Mouse (Mus musculus) hindbrain, embryonic 11.5 days (tissue): ENCODE data around the gene Nup62. TPM values are rescaled to one million over a fixed set of nuclear protein-coding genes. Genes with fewer than 3 reads are reported as not detected.

Experiments used
- ATAC-seq: fragments of 200-750 bp; cut with Nextera tagmentation; 2 replicates; pipeline ENCODE4 v1.8.0; 2017; ENCODE audit warnings: mild to moderate bottlenecking, moderate TSS enrichment, moderate library complexity; ENCODE audit not compliant: low FRiP score
- DNase-seq: peaks from one replicate; pipeline ENCODE4 v3.0.0-alpha.2; 2015; ENCODE audit warnings: low spot score
- H3K27ac ChIP-seq: fragments of 300-500 bp; sonication (generic); 2 replicates; pipeline ENCODE4 v1.5.1; 2014; ENCODE audit warnings: mild to moderate bottlenecking, low read depth, low read length
- H3K27me3 ChIP-seq: fragments of 300-500 bp; sonication (generic); 2 replicates; pipeline ENCODE4 v1.6.1; 2014; ENCODE audit warnings: mild to moderate bottlenecking, low read length, moderate library complexity, mixed read lengths; ENCODE audit not compliant: control insufficient read depth, insufficient read depth
- H3K36me3 ChIP-seq: fragments of 300-500 bp; sonication (generic); 2 replicates; pipeline ENCODE4 v1.6.1; 2014; ENCODE audit warnings: mild to moderate bottlenecking, low read length, moderate library complexity, mixed read lengths; ENCODE audit not compliant: control insufficient read depth, insufficient read depth
- H3K4me1 ChIP-seq: fragments of 300-500 bp; sonication (generic); replicated peaks from 2 replicates; pipeline ENCODE4 v1.6.1; 2014; ENCODE audit warnings: low read length, mixed read lengths; ENCODE audit not compliant: control insufficient read depth, insufficient read depth
- H3K4me2 ChIP-seq: fragments of 300-500 bp; sonication (generic); replicated peaks from 2 replicates; pipeline ENCODE4 v1.6.1; 2014; ENCODE audit warnings: mild to moderate bottlenecking, low read depth, low read length
- H3K4me3 ChIP-seq: fragments of 300-500 bp; sonication (generic); 2 replicates; pipeline ENCODE4 v1.5.1; 2014; ENCODE audit warnings: low read depth, low read length
- H3K9ac ChIP-seq: fragments of 300-500 bp; sonication (generic); 2 replicates; pipeline ENCODE4 v1.6.1; 2014; ENCODE audit warnings: low read depth, low read length
- H3K9me3 ChIP-seq: fragments of 300-500 bp; sonication (generic); 2 replicates; pipeline ENCODE4 v1.6.1; 2016; ENCODE audit warnings: low read length; ENCODE audit not compliant: control insufficient read depth
- WGBS: fragments of 180-500 bp; shearing (Covaris S2); extraction: QIAGEN DNeasy Blood & Tissue Kit; methylation state at CpG from one replicate; pipeline ENCODE4 v1.1.7; 2014; 5-methylcytosine and 5-hydroxymethylcytosine counted together
- polyA plus RNA-seq: library from polyadenylated mRNA; unstranded; fragments of >200 nt; fragmentation: Nextera tagmentation; extraction: Ambion mirVana; gene quantifications from 2 replicates; pipeline ENCODE4 v1.2.1, GENCODE M21; 2014

The Nup62 gene
- polyA plus RNA-seq, 1 experiment from 2014 or later: 44.2 TPM

DNA sequence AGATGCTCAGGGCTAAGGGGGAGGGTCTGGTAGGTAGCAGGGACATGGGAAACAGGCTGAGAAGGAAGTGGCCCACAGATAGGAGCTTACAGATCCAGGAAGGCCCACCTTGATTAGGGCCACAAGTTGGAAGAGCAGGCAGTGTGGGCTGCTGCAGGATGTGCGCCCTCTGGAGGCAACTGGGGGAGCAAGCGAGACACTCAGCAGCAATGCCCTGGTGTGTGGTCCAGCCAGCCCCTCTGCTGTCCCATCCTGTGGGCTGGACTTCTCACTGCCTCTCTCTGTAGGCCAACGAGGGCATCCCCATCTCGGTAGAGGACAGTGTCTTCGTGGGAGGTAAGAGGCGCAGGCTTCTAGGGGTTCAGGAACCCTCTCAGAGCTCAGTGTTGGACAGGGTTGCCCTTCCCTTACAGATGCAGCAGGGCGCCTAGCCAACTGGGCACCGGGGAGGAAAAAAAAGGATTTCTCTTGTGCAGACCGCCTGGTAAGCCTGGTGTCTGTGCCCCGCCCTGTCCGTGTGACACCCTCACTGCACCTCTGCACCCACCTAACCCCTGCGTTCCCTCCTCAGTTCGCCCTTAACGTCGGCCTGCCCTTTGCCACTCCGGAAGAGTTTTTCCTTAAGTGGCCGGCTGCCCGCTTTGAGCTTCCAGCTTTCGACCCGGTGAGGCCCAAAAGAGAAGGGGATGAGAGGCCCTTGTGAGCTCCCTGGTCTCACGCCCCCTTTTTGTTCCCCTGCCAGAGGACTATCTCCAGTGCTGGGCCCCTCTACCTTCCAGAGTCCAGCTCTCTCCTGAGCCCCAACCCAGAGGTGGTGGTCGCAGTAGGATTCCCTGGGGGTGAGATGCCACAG is 44.9 kb downstream of the Nup62 start:
- no peak overlapping the region for H3K4me2 ChIP-seq

DNA sequence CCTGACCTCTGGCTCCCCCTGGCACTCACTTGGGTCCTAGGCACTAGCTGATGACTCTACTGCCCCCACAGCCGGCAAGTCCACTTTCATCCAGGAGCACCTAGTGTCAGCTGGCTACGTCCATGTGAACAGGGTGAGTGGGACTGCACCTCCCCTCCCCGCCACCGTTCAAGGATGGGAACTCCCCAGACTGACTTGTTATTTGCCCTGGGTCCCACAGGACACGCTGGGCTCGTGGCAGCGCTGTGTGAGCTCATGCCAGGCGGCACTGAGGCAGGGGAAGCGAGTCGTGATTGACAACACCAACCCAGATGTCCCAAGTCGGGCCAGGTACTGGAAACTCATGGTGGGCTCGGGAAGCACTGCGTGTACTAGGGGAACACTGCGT is 45.5 kb downstream of the Nup62 start:
- WGBS: 82% methylated on average over 14 of the region's 14 CpGs
- ATAC-seq (no peak), DNase-seq (no peak)
- peaks cover 6% of the 10 kb centered on the region; the same call in 1 of the 2 replicates for H3K4me1 ChIP-seq
- no peak overlapping the region for H3K4me2 ChIP-seq
- no peak overlapping the region for H3K4me3 ChIP-seq
- H3K27me3 ChIP-seq: no peaks in the 10 kb centered on the region
- peaks cover 17% of the 10 kb centered on the region; the same call in 1 of the 2 replicates for H3K36me3 ChIP-seq
- no peak overlapping the region for H3K9ac ChIP-seq
- H3K9me3 ChIP-seq: no peaks in the 10 kb centered on the region
- peak overlapping the region; percentile 47; the same call in 1 of the 2 replicates for H3K27ac ChIP-seq

More for the DNA sequence above, 44.9 kb downstream of the Nup62 start:
- ATAC-seq (peak; percentile 41; the same call in 1 of the 2 replicates), DNase-seq (peak; percentile 85)
- Histone ChIP-seq H3K9me3 (no peaks in the 10 kb centered on the region), H3K27ac (0 out of 2 replicates have a peak overlapping the region, but pooled peaks have one; percentile 47), H3K27me3 (no peaks in the 10 kb centered on the region), H3K4me1 (peaks cover 6% of the 10 kb centered on the region; the same call in 1 of the 2 replicates), H3K4me3 (no peak overlapping the region), H3K36me3 (peaks cover 17% of the 10 kb centered on the region; the same call in 1 of the 2 replicates), H3K9ac (no peak overlapping the region)
- 64% methylated on average over 22 of the region's 22 CpGs for WGBS

- H3K36me3 ChIP-seq: peaks cover 17% of the 10 kb centered on the region; the same call in 1 of the 2 replicates
- no peak for DNase-seq
Observed at GRCm38 (mm10) chr7:44862434-44862833, 46.5 kb downstream of the Nup62 start.

GRCm38 (mm10) chr7:44863210-44863609 is 47.3 kb downstream of the Nup62 start:
- no peak for DNase-seq
- no peak overlapping the region for H3K4me2 ChIP-seq
- H3K4me1 ChIP-seq: peaks cover 11% of the 10 kb centered on the region
- H3K27me3 ChIP-seq: no peaks in the 10 kb centered on the region
- H3K9me3 ChIP-seq: no peaks in the 10 kb centered on the region
- no peak overlapping the region for H3K9ac ChIP-seq
- ATAC-seq: no peak
- peaks cover 17% of the 10 kb centered on the region; the same call in 1 of the 2 replicates for H3K36me3 ChIP-seq
- 94% methylated on average over 14 of the region's 14 CpGs for WGBS
- no peak overlapping the region for H3K27ac ChIP-seq
- H3K4me3 ChIP-seq: no peak overlapping the region

More at GRCm38 (mm10) chr7:44862434-44862833, 46.5 kb downstream of the Nup62 start:
- WGBS: 91% methylated on average over 8 of the region's 8 CpGs
- H3K9me3 ChIP-seq: no peaks in the 10 kb centered on the region
- no peak overlapping the region for H3K4me3 ChIP-seq
- H3K27ac ChIP-seq: no peak overlapping the region
- H3K4me1 ChIP-seq: peaks cover 9% of the 10 kb centered on the region
- H3K4me2 ChIP-seq: no peak overlapping the region
- ATAC-seq: no peak
- no peak overlapping the region for H3K9ac ChIP-seq
- H3K27me3 ChIP-seq: no peaks in the 10 kb centered on the region

GRCm38 (mm10) chr7:44863982-44864494 is 48.1 kb downstream of the Nup62 start:
- Histone ChIP-seq H3K27ac (no peak overlapping the region), H3K4me3 (no peak overlapping the region), H3K36me3 (peaks cover 17% of the 10 kb centered on the region; the same call in 1 of the 2 replicates), H3K27me3 (no peaks in the 10 kb centered on the region), H3K9me3 (no peaks in the 10 kb centered on the region), H3K4me2 (no peak overlapping the region), H3K9ac (no peak overlapping the region), H3K4me1 (peaks cover 12% of the 10 kb centered on the region)
- ATAC-seq: no peak
- WGBS: 88% methylated on average over 11 of the region's 11 CpGs
- no peak for DNase-seq

GRCm38 (mm10) chr7:44864595-44865542 is 49.0 kb downstream of the Nup62 start:
- H3K27ac ChIP-seq: no peak overlapping the region
- no peak overlapping the region for H3K4me2 ChIP-seq
- H3K27me3 ChIP-seq: no peaks in the 10 kb centered on the region
- no peaks in the 10 kb centered on the region for H3K9me3 ChIP-seq
- peaks cover 17% of the 10 kb centered on the region; the same call in 1 of the 2 replicates for H3K36me3 ChIP-seq
- H3K4me3 ChIP-seq: no peak overlapping the region
- no peak for DNase-seq
- H3K9ac ChIP-seq: no peak overlapping the region
- H3K4me1 ChIP-seq: peaks cover 12% of the 10 kb centered on the region
- ATAC-seq: no peak
- 85% methylated on average over 24 of the region's 24 CpGs for WGBS

DNA sequence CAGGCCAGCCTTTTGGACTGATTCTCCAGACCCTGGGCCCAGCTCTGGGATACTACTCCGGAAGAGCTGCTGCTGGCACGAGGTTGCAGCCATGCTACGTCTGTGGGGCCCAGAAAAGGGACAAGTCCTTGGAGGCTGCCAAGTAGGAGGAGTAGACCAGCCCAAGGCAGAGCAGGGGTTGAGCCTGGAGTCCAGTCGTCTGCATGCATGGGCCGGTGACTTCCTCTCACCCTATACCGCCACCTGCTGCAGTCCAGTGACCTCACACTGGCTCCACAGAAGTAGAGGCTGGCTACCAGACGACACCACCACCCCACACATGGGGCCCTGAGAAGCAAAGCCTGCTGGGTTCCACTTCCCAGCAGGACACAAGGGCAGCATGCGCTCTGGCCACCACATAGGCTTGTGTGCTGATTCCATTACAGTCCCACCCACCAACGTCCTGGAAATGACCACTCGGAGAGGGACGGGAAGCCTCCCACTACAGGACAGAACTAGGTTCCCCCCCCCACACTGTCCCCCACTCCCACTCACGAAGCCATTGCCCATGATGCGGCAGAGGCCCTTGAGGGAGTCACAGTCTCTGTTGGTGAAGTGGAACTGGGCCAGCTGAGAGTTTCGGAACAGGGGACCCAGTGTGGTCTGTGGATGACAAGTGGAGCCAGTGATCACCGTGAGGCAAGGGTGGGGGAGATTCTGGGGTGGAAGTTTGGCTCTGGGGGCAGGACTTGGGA is 50.6 kb downstream of the Nup62 start:
- 70% methylated on average over 15 of the region's 15 CpGs for WGBS
- no peaks in the 10 kb centered on the region for H3K27me3 ChIP-seq
- H3K4me1 ChIP-seq: peaks cover 12% of the 10 kb centered on the region
- no peak overlapping the region for H3K4me3 ChIP-seq
- H3K27ac ChIP-seq: no peak overlapping the region
- DNase-seq (no peak), ATAC-seq (no peak)
- no peak overlapping the region for H3K9ac ChIP-seq
- no peaks in the 10 kb centered on the region for H3K9me3 ChIP-seq
- H3K36me3 ChIP-seq: peaks cover 17% of the 10 kb centered on the region; the same call in 1 of the 2 replicates
- H3K4me2 ChIP-seq: no peak overlapping the region; the same call in 1 of the 2 replicates
